Mouse (Mus musculus): ENCODE measurements around the gene Enpp3. TPM values are rescaled to one million over a fixed set of nuclear protein-coding genes. Genes with fewer than 3 reads are reported as not detected.

The Enpp3 gene
- polyA plus RNA-seq, 1 experiment: 64.3 TPM

GRCm38 (mm10) chr10:24841998-24842397 is 625 bp downstream of the Enpp3 start:
- Histone ChIP-seq H3K4me1 (ENCODE audit: control insufficient read depth, insufficient read depth, insufficient read length, low read length) (no peaks in the 10 kb centered on the region), H3K27me3 (ENCODE audit: control insufficient read depth, insufficient read depth, low read length) (no peaks in the 10 kb centered on the region), H3K27ac (ENCODE audit: insufficient read depth, low read depth, low read length) (no peak overlapping the region), H3K36me3 (ENCODE audit: control insufficient read depth, insufficient read depth, low read length) (no peaks in the 10 kb centered on the region), H3K4me3 (ENCODE audit: low read depth, low read length) (no peak overlapping the region)
- TF ChIP-seq CTCF (IDR thresholded peaks at IDR 0.05; ENCODE audit: extremely low read depth, insufficient read length, insufficient replicate concordance, low read depth, low read length) (no peak), POLR2A (IDR thresholded peaks at IDR 0.05; ENCODE audit: low read depth, low read length) (no peak)
- WGBS: 41% methylated on average over 2 of the region's 2 CpGs

GRCm38 (mm10) chr10:24840795-24841194 is 1.8 kb downstream of the Enpp3 start:
- Histone ChIP-seq H3K36me3 (ENCODE audit: control insufficient read depth, insufficient read depth, low read length) (no peaks in the 10 kb centered on the region), H3K4me1 (ENCODE audit: control insufficient read depth, insufficient read depth, insufficient read length, low read length) (no peaks in the 10 kb centered on the region), H3K27ac (ENCODE audit: insufficient read depth, low read depth, low read length) (no peak overlapping the region), H3K4me3 (ENCODE audit: low read depth, low read length) (no peak overlapping the region), H3K27me3 (ENCODE audit: control insufficient read depth, insufficient read depth, low read length) (no peaks in the 10 kb centered on the region)
- WGBS: 87% methylated on average over 4 of the region's 4 CpGs
- TF ChIP-seq CTCF (IDR thresholded peaks at IDR 0.05; ENCODE audit: extremely low read depth, insufficient read length, insufficient replicate concordance, low read depth, low read length) (no peak), POLR2A (IDR thresholded peaks at IDR 0.05; ENCODE audit: low read depth, low read length) (no peak)

- no peaks in the 10 kb centered on the region for H3K27me3 ChIP-seq (ENCODE audit: control insufficient read depth, insufficient read depth, low read length)
- peak overlapping the region; percentile 37 for H3K27ac ChIP-seq (ENCODE audit: insufficient read depth, low read depth, low read length)
- TF ChIP-seq POLR2A (IDR thresholded peaks at IDR 0.05; ENCODE audit: low read depth, low read length) (no peak), CTCF (IDR thresholded peaks at IDR 0.05; ENCODE audit: extremely low read depth, insufficient read length, insufficient replicate concordance, low read depth, low read length) (no peak)
- H3K4me1 ChIP-seq (ENCODE audit: control insufficient read depth, insufficient read depth, insufficient read length, low read length): peaks cover 2% of the 10 kb centered on the region; the same call in 1 of the 2 replicates
- WGBS: 51% methylated on average over 4 of the region's 4 CpGs
- H3K4me3 ChIP-seq (ENCODE audit: low read depth, low read length): no peak overlapping the region
- peaks cover 2% of the 10 kb centered on the region; the same call in 1 of the 2 replicates for H3K36me3 ChIP-seq (ENCODE audit: control insufficient read depth, insufficient read depth, low read length)
Observed at GRCm38 (mm10) chr10:24836366-24837038, 6.1 kb downstream of the Enpp3 start.

- Histone ChIP-seq H3K4me1 (ENCODE audit: control insufficient read depth, insufficient read depth, insufficient read length, low read length) (peaks cover 2% of the 10 kb centered on the region; the same call in 1 of the 2 replicates), H3K27ac (ENCODE audit: insufficient read depth, low read depth, low read length) (peak overlapping the region; percentile 47; the same call in 1 of the 2 replicates), H3K4me3 (ENCODE audit: low read depth, low read length) (no peak overlapping the region), H3K36me3 (ENCODE audit: control insufficient read depth, insufficient read depth, low read length) (peaks cover 2% of the 10 kb centered on the region; the same call in 1 of the 2 replicates), H3K27me3 (ENCODE audit: control insufficient read depth, insufficient read depth, low read length) (no peaks in the 10 kb centered on the region)
- WGBS: 28% methylated on average over 12 of the region's 12 CpGs
- no peak for TF ChIP-seq POLR2A (IDR thresholded peaks at IDR 0.05; ENCODE audit: low read depth, low read length)
- no peak for TF ChIP-seq CTCF (IDR thresholded peaks at IDR 0.05; ENCODE audit: extremely low read depth, insufficient read length, insufficient replicate concordance, low read depth, low read length)
Observed at GRCm38 (mm10) chr10:24835702-24836342, 6.8 kb downstream of the Enpp3 start.

GRCm38 (mm10) chr10:24834634-24835371 is 7.8 kb downstream of the Enpp3 start:
- Histone ChIP-seq H3K36me3 (ENCODE audit: control insufficient read depth, insufficient read depth, low read length) (peaks cover 2% of the 10 kb centered on the region; the same call in 1 of the 2 replicates), H3K27ac (ENCODE audit: insufficient read depth, low read depth, low read length) (no peak overlapping the region; the same call in 1 of the 2 replicates), H3K27me3 (ENCODE audit: control insufficient read depth, insufficient read depth, low read length) (no peaks in the 10 kb centered on the region), H3K4me1 (ENCODE audit: control insufficient read depth, insufficient read depth, insufficient read length, low read length) (peaks cover 2% of the 10 kb centered on the region; the same call in 1 of the 2 replicates), H3K4me3 (ENCODE audit: low read depth, low read length) (peak overlapping the region; percentile 34)
- WGBS: 43% methylated on average over 4 of the region's 4 CpGs
- TF ChIP-seq POLR2A (IDR thresholded peaks at IDR 0.05; ENCODE audit: low read depth, low read length): no peak

- no peak for TF ChIP-seq CTCF (IDR thresholded peaks at IDR 0.05; ENCODE audit: extremely low read depth, insufficient read length, insufficient replicate concordance, low read depth, low read length)
- no peak for TF ChIP-seq POLR2A (IDR thresholded peaks at IDR 0.05; ENCODE audit: low read depth, low read length)
- no peak overlapping the region for H3K27ac ChIP-seq (ENCODE audit: insufficient read depth, low read depth, low read length)
- WGBS: 89% methylated on average over 9 of the region's 9 CpGs
Observed at GRCm38 (mm10) chr10:24832306-24832705, 10.3 kb downstream of the Enpp3 start.

More at GRCm38 (mm10) chr10:24832306-24832705, 10.3 kb downstream of the Enpp3 start:
- Histone ChIP-seq H3K36me3 (ENCODE audit: control insufficient read depth, insufficient read depth, low read length) (peaks cover 2% of the 10 kb centered on the region; the same call in 1 of the 2 replicates), H3K4me3 (ENCODE audit: low read depth, low read length) (peak overlapping the region; percentile 11; the same call in 1 of the 2 replicates), H3K27me3 (ENCODE audit: control insufficient read depth, insufficient read depth, low read length) (no peaks in the 10 kb centered on the region), H3K4me1 (ENCODE audit: control insufficient read depth, insufficient read depth, insufficient read length, low read length) (peaks cover 2% of the 10 kb centered on the region; the same call in 1 of the 2 replicates)

Data from small intestine, adult 2 months (tissue).